Mouse (Mus musculus): ENCODE data around the gene B3glct. TPM values are rescaled to one million over a fixed set of nuclear protein-coding genes. Genes with fewer than 3 reads are reported as not detected.

Gene B3glct
- total and polyA plus RNA-seq, 3 experiments = 12.1 to 14.2 TPM; not detected in 1

DNA sequence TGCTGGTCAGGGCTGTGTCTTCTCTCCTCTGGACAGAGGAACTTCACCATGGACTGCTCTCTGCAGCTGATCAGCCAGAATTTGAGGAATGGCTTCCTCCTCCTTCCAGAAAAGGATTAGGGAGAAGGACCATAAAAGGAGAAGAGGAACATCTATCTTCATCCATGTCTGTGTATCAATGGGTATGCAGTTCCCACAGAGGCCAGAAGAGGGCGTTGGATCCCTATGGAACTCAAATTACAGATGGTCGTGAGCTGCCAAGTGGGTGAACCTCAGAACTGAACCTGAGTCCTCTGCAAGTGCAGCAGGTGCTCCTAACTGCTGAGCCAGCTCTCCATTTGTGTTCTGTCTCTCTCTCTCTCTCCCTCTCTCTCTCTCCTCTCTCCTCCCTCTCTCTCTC lies 15.2 kb downstream of the B3glct start:
- Histone ChIP-seq H3K79me2 (ENCODE audit: control insufficient read depth, insufficient read depth, low read length, poor library complexity) (no peaks in the 10 kb centered on the region), H3K9me3 (replicated peaks; ENCODE audit: insufficient read depth, low read length) (no peaks in the 10 kb centered on the region)

DNA sequence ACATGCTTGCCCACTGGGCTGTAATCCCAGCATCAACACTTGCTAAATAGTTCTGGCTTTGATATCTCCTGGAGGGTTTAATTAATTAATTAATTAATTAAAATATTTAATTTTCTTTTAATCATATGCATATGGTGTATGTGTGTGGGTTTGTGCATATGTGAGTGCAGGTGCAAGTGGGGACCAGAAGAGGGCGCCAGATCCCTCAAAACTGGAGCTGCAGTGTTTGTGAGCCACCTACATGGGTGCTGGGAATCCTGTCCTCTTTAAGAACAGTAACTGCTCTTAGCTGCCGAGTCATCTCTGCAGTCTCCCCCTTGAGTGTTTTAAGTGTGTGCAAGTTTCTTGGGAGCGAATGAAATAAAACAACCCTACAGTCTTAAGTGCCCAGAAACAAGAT lies 15.9 kb downstream of the B3glct start:
- TF ChIP-seq NELFE (IDR thresholded peaks at IDR 0.05; ENCODE audit: low read depth, low read length) = no peak
- TF ChIP-seq CTCF (IDR thresholded peaks at IDR 0.05 in 2 of 3, conservative IDR thresholded peaks at IDR 0.05 in 1 of 3; ENCODE audit: control insufficient read depth in 1 of 3, insufficient read depth in 1 of 3, low read depth in 2 of 3, low read length in 3 of 3, poor library complexity in 1 of 3, severe bottlenecking in 1 of 3) = peak; percentile 53 to 73 (median 55)
- DNase-seq (ENCODE audit: low read depth, low spot score) = peak; percentile 66
- H3K4me3 ChIP-seq (ENCODE audit: control insufficient read depth in 1 of 2, insufficient read depth in 1 of 2, low read depth in 2 of 2, low read length in 2 of 2) = no peak overlapping the region
- no peaks in the 10 kb centered on the region for H3K27me3 ChIP-seq (ENCODE audit: control insufficient read depth in 1 of 2, insufficient read depth in 2 of 2, low read length in 2 of 2)
- H3K9me3 ChIP-seq (replicated peaks; ENCODE audit: insufficient read depth, low read length) = no peaks in the 10 kb centered on the region
- H3K4me1 ChIP-seq (ENCODE audit: control insufficient read depth in 1 of 2, insufficient read depth in 2 of 2, low read length in 2 of 2) = peaks cover 7 to 13% of the 10 kb centered on the region in 2 experiments
- peaks cover 0 to 9% of the 10 kb centered on the region in 2 experiments; a peak in 2 of 4 replicates for H3K36me3 ChIP-seq (ENCODE audit: control insufficient read depth in 1 of 2, insufficient read depth in 2 of 2, low read length in 2 of 2)
- H3K27ac ChIP-seq (ENCODE audit: control insufficient read depth, low read depth, low read length) = no peak overlapping the region
- no peak overlapping the region for H3K9ac ChIP-seq (ENCODE audit: control insufficient read depth, low read depth, low read length, poor library complexity, severe bottlenecking)
- no peaks in the 10 kb centered on the region for H3K79me2 ChIP-seq (ENCODE audit: control insufficient read depth, insufficient read depth, low read length, poor library complexity)

More for the DNA sequence above, 15.2 kb downstream of the B3glct start:
- no peaks in the 10 kb centered on the region for H3K27me3 ChIP-seq (ENCODE audit: control insufficient read depth in 1 of 2, insufficient read depth in 2 of 2, low read length in 2 of 2)
- H3K36me3 ChIP-seq (ENCODE audit: control insufficient read depth in 1 of 2, insufficient read depth in 2 of 2, low read length in 2 of 2) = peaks cover 0 to 9% of the 10 kb centered on the region in 2 experiments; a peak in 2 of 4 replicates
- TF ChIP-seq MYC (IDR thresholded peaks at IDR 0.05; ENCODE audit: low read depth, low read length) = no peak
- no peak for TF ChIP-seq ZNF384 (IDR thresholded peaks at IDR 0.05; ENCODE audit: low read depth, low read length)
- TF ChIP-seq SMC3 (IDR thresholded peaks at IDR 0.05; ENCODE audit: low read depth, low read length) = peak; percentile 5
- TF ChIP-seq POLR2AphosphoS5 (IDR thresholded peaks at IDR 0.05; ENCODE audit: borderline replicate concordance, low read depth, low read length) = no peak
- TF ChIP-seq GABPA (IDR thresholded peaks at IDR 0.05; ENCODE audit: low read depth, low read length) = no peak
- TF ChIP-seq POLR2A (IDR thresholded peaks at IDR 0.05; ENCODE audit: control insufficient read depth in 1 of 2, insufficient read depth in 1 of 2, low read depth in 1 of 2, low read length in 2 of 2, poor library complexity in 1 of 2) = no peak
- no peak for TF ChIP-seq MEF2A (IDR thresholded peaks at IDR 0.05; ENCODE audit: extremely low read depth, insufficient replicate concordance, low read depth, low read length, poor library complexity, severe bottlenecking)
- TF ChIP-seq UBTF (IDR thresholded peaks at IDR 0.05; ENCODE audit: borderline replicate concordance, insufficient read depth, low read depth, low read length) = no peak
- no peak for TF ChIP-seq TBP (IDR thresholded peaks at IDR 0.05; ENCODE audit: low read depth, low read length)
- peak; percentile 30 to 88 (median 54); a peak in 5 of 6 replicates for TF ChIP-seq CTCF (IDR thresholded peaks at IDR 0.05 in 2 of 3, conservative IDR thresholded peaks at IDR 0.05 in 1 of 3; ENCODE audit: control insufficient read depth in 1 of 3, insufficient read depth in 1 of 3, low read depth in 2 of 3, low read length in 3 of 3, poor library complexity in 1 of 3, severe bottlenecking in 1 of 3)
- peak; percentile 56 for DNase-seq (ENCODE audit: low read depth, low spot score)
- peaks cover 7 to 13% of the 10 kb centered on the region in 2 experiments for H3K4me1 ChIP-seq (ENCODE audit: control insufficient read depth in 1 of 2, insufficient read depth in 2 of 2, low read length in 2 of 2)
- no peak overlapping the region for H3K4me3 ChIP-seq (ENCODE audit: control insufficient read depth in 1 of 2, insufficient read depth in 1 of 2, low read depth in 2 of 2, low read length in 2 of 2)
- H3K9ac ChIP-seq (ENCODE audit: control insufficient read depth, low read depth, low read length, poor library complexity, severe bottlenecking) = no peak overlapping the region
- H3K27ac ChIP-seq (ENCODE audit: control insufficient read depth, low read depth, low read length) = no peak overlapping the region

DNA sequence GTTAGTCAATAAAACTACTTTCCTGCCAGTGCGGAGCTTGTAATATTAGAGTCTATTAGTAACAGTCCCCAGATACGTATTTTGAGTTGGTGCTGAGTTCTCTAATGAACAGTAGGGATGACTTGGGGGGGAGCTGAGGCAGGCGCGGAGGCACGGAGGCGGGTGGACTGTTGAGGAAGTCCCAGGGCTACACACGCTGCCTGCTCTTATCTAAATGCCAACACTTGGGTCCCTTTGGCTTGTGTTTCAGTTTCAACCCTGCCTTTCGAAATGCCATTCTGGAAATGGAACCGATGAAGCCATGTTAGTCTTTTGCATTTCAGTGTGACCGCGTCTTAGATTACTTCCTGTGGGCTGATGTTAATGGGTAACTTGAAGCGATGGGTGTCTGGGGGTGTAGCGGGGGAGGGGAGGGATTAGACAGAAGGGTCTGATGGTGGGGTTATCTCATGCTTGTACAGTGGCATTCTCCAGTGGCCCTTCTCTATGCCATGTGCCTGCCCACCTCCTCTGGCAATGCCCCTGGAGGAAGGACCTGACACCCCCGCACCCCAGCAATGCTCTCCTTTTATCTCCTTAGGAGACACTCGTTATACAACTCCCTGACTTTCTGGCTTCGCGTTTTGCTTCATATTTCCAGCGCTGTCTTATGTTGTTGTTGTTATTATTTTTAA lies 17.2 kb downstream of the B3glct start:
- H3K27ac ChIP-seq (ENCODE audit: control insufficient read depth, low read depth, low read length) = peak overlapping the region; percentile 82
- no peaks in the 10 kb centered on the region for H3K27me3 ChIP-seq (ENCODE audit: control insufficient read depth in 1 of 2, insufficient read depth in 2 of 2, low read length in 2 of 2)
- peaks cover 3 to 5% of the 10 kb centered on the region in 2 experiments; a peak in 3 of 4 replicates for H3K4me1 ChIP-seq (ENCODE audit: control insufficient read depth in 1 of 2, insufficient read depth in 2 of 2, low read length in 2 of 2)
- H3K79me2 ChIP-seq (ENCODE audit: control insufficient read depth, insufficient read depth, low read length, poor library complexity) = no peaks in the 10 kb centered on the region
- peaks cover 0 to 3% of the 10 kb centered on the region in 2 experiments; a peak in 2 of 4 replicates for H3K36me3 ChIP-seq (ENCODE audit: control insufficient read depth in 1 of 2, insufficient read depth in 2 of 2, low read length in 2 of 2)
- DNase-seq (ENCODE audit: low read depth, low spot score) = peak; percentile 93
- H3K9ac ChIP-seq (ENCODE audit: control insufficient read depth, low read depth, low read length, poor library complexity, severe bottlenecking) = peak overlapping the region; percentile 69
- H3K4me3 ChIP-seq (ENCODE audit: control insufficient read depth in 1 of 2, insufficient read depth in 1 of 2, low read depth in 2 of 2, low read length in 2 of 2) = peak overlapping the region; percentile 60 to 70
- no peaks in the 10 kb centered on the region for H3K9me3 ChIP-seq (replicated peaks; ENCODE audit: insufficient read depth, low read length)
- TF ChIP-seq GABPA (IDR thresholded peaks at IDR 0.05; ENCODE audit: low read depth, low read length) (no peak; the same call in 1 of the 2 replicates), MAZ (IDR thresholded peaks at IDR 0.05; ENCODE audit: low read depth, low read length) (peak; percentile 84; the same call in 1 of the 2 replicates), POLR2A (IDR thresholded peaks at IDR 0.05; ENCODE audit: control insufficient read depth in 1 of 2, insufficient read depth in 1 of 2, low read depth in 1 of 2, low read length in 2 of 2, poor library complexity in 1 of 2) (peak in 1 of 2 experiments; percentile 60; a peak in 2 of 4 replicates), MYB (IDR thresholded peaks at IDR 0.05; ENCODE audit: low read depth, low read length) (no peak), EP300 (IDR thresholded peaks at IDR 0.05; ENCODE audit: low read depth in 1 of 2, low read length in 2 of 2) (peak; percentile 69 to 70; a peak in 3 of 4 replicates), E2F4 (IDR thresholded peaks at IDR 0.05; ENCODE audit: borderline replicate concordance, low read depth, low read length) (no peak), KAT2A (conservative IDR thresholded peaks at IDR 0.05; ENCODE audit: low read depth, low read length) (peak; percentile 39), MYC (IDR thresholded peaks at IDR 0.05; ENCODE audit: low read depth, low read length) (peak; percentile 89), HCFC1 (IDR thresholded peaks at IDR 0.05; ENCODE audit: low read depth, low read length) (peak; percentile 63), ELF1 (IDR thresholded peaks at IDR 0.05; ENCODE audit: low read depth, low read length) (peak; percentile 58), TCF12 (IDR thresholded peaks at IDR 0.05; ENCODE audit: low read depth, low read length) (peak; percentile 71), CTCF (IDR thresholded peaks at IDR 0.05 in 2 of 3, conservative IDR thresholded peaks at IDR 0.05 in 1 of 3; ENCODE audit: control insufficient read depth in 1 of 3, insufficient read depth in 1 of 3, low read depth in 2 of 3, low read length in 3 of 3, poor library complexity in 1 of 3, severe bottlenecking in 1 of 3) (no peak), ZMIZ1 (IDR thresholded peaks at IDR 0.05; ENCODE audit: low read depth, low read length) (0 out of 2 replicates have a peak, but pooled peaks have one; percentile 32), MEF2A (IDR thresholded peaks at IDR 0.05; ENCODE audit: extremely low read depth, insufficient replicate concordance, low read depth, low read length, poor library complexity, severe bottlenecking) (no peak), RAD21 (IDR thresholded peaks at IDR 0.05; ENCODE audit: low read depth, low read length) (no peak)

All from MEL (cell line).